Mouse (Mus musculus) heart, embryonic 10.5 days (tissue): ENCODE results near the gene Olfr448. TPM values are rescaled to one million over a fixed set of nuclear protein-coding genes. Genes with fewer than 3 reads are reported as not detected.

Source experiments
- DNase-seq: peaks from one replicate; pipeline ENCODE4 v3.0.0-alpha.2; 2017; ENCODE audit warnings: low spot score
- H3K27ac ChIP-seq: fragments of 300-500 bp; sonication (generic); 2 replicates; pipeline ENCODE4 v1.5.1; 2016; ENCODE audit warnings: mild to moderate bottlenecking
- H3K27me3 ChIP-seq: fragments of 300-500 bp; sonication (generic); 2 replicates; pipeline ENCODE4 v1.6.1; 2016; ENCODE audit warnings: mild to moderate bottlenecking; ENCODE audit not compliant: poor library complexity, insufficient read depth, severe bottlenecking
- H3K36me3 ChIP-seq: fragments of 300-500 bp; sonication (generic); 2 replicates; pipeline ENCODE4 v1.6.1; 2016; ENCODE audit warnings: mild to moderate bottlenecking, moderate library complexity
- H3K4me1 ChIP-seq: fragments of 300-500 bp; sonication (generic); 2 replicates; pipeline ENCODE4 v1.6.1; 2016; ENCODE audit warnings: mild to moderate bottlenecking
- H3K4me3 ChIP-seq: fragments of 300-500 bp; sonication (generic); 2 replicates; pipeline ENCODE4 v1.5.1; 2016; ENCODE audit warnings: mild to moderate bottlenecking, moderate library complexity
- H3K9me3 ChIP-seq: fragments of 300-500 bp; sonication (generic); 2 replicates; pipeline ENCODE4 v1.6.1; 2016; ENCODE audit warnings: mild to moderate bottlenecking, moderate library complexity
- WGBS: fragments of 180-500 bp; shearing (Covaris S2); methylation state at CpG from one replicate; pipeline ENCODE4 v1.1.7; 2016; 5-methylcytosine and 5-hydroxymethylcytosine counted together
- polyA plus RNA-seq: library from polyadenylated mRNA; unstranded; fragments of >200 nt; fragmentation: Nextera tagmentation; extraction: Ambion mirVana; gene quantifications from 2 replicates; pipeline ENCODE4 v1.2.1, GENCODE M21; 2016

Olfr448 gene
- not detected in 2 replicates for polyA plus RNA-seq

DNA sequence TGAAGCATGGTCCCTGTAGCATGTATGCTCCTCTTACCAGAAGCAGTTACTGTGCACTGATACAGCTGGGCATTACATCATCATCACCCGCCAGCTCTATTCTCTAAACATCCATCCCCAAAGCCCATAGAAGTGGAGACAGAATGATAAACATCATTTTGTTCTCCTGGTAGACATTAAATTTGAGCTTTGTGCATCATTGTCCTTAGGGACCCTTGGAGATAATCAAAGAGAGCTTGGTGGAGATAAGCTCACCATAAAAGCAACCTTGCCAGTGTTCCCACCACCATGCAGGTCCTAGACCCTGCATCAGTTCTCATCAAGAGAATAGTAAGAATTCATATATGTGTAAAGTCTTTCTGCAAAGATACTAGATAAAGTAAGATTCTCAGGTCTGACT lies at the start of gene Olfr448:
Gene Olfr448, plus strand, starts transcription at position 301 of the 400 bp plus-strand sequence.
- H3K27ac ChIP-seq, result no peak within 1 kb of the TSS
- 79% methylated on average over 1 of the region's 1 CpGs for WGBS
- no peaks in the 10 kb centered on the region for H3K4me1 ChIP-seq
- no peaks in the 10 kb centered on the region for H3K27me3 ChIP-seq
- H3K4me3 ChIP-seq, result no peak within 1 kb of the TSS
- no peaks in the 10 kb centered on the region for H3K9me3 ChIP-seq
- H3K36me3 ChIP-seq, result no peaks in the 10 kb centered on the region
- DNase-seq, result no peak

- Histone ChIP-seq H3K27me3 (no peaks in the 10 kb centered on the region), H3K9me3 (no peaks in the 10 kb centered on the region), H3K4me3 (no peak overlapping the region), H3K4me1 (no peaks in the 10 kb centered on the region), H3K27ac (no peak overlapping the region), H3K36me3 (no peaks in the 10 kb centered on the region)
- WGBS, result 15% methylated on average over 4 of the region's 4 CpGs
- DNase-seq, result no peak
Observed at GRCm38 (mm10) chr6:42860222-42860819, 29.9 kb upstream of the Olfr448 start.

GRCm38 (mm10) chr6:42869695-42870094 lies 20.5 kb upstream of the Olfr448 start:
- H3K36me3 ChIP-seq, result no peaks in the 10 kb centered on the region
- DNase-seq, result no peak
- no peaks in the 10 kb centered on the region for H3K27me3 ChIP-seq
- no peaks in the 10 kb centered on the region for H3K4me1 ChIP-seq
- no peak overlapping the region for H3K27ac ChIP-seq
- no peak overlapping the region for H3K4me3 ChIP-seq
- H3K9me3 ChIP-seq, result no peaks in the 10 kb centered on the region
- 80% methylated on average over 3 of the region's 3 CpGs for WGBS

- Histone ChIP-seq H3K27me3 (no peaks in the 10 kb centered on the region), H3K9me3 (no peaks in the 10 kb centered on the region), H3K36me3 (no peaks in the 10 kb centered on the region), H3K27ac (no peak overlapping the region), H3K4me3 (no peak overlapping the region), H3K4me1 (no peaks in the 10 kb centered on the region)
- DNase-seq, result no peak
Observed at GRCm38 (mm10) chr6:42876323-42876722, 13.9 kb upstream of the Olfr448 start.

GRCm38 (mm10) chr6:42900345-42900744 lies 10.1 kb downstream of the Olfr448 start:
- DNase-seq, result no peak
- no peaks in the 10 kb centered on the region for H3K4me1 ChIP-seq
- no peaks in the 10 kb centered on the region for H3K27me3 ChIP-seq
- H3K4me3 ChIP-seq, result no peak overlapping the region
- H3K9me3 ChIP-seq, result no peaks in the 10 kb centered on the region
- H3K27ac ChIP-seq, result no peak overlapping the region
- H3K36me3 ChIP-seq, result no peaks in the 10 kb centered on the region
- WGBS, result 8% methylated on average over 1 of the region's 1 CpGs

DNA sequence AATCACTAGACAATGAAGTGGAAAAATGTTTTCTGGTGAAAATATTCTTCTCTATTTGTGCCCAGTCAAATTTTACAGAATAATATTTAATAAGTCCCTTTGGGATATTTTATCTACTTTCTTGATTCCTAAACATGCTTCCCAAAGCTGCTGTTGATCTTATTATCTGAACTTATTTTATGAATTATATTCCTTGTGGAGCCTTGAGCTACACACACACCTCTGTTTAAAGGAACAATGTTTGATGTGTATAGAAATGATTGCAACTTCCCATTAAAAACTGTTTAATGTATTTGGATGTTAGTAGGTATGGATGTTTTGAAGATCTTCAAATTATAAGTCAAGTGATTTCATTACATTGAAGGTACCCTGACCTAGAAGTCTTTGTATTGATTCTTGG lies 18.3 kb downstream of the Olfr448 start, which contains the start of gene Olfr447:
Gene Olfr447, plus strand, starts transcription at position 301 of the 400 bp plus-strand sequence.
- H3K27me3 ChIP-seq, result no peaks in the 10 kb centered on the region
- no peak within 1 kb of the TSS for H3K27ac ChIP-seq
- no peaks in the 10 kb centered on the region for H3K36me3 ChIP-seq
- H3K4me3 ChIP-seq, result no peak within 1 kb of the TSS
- no peaks in the 10 kb centered on the region for H3K4me1 ChIP-seq
- DNase-seq, result no peak
- no peaks in the 10 kb centered on the region for H3K9me3 ChIP-seq

GRCm38 (mm10) chr6:42921077-42921476 lies 30.8 kb downstream of the Olfr448 start, which contains the start of gene Olfr446:
Olfr446 (plus strand) TSS chr6:42921377.
- Histone ChIP-seq H3K36me3 (no peaks in the 10 kb centered on the region), H3K9me3 (no peaks in the 10 kb centered on the region), H3K4me1 (no peaks in the 10 kb centered on the region), H3K27ac (no peak within 1 kb of the TSS), H3K27me3 (no peaks in the 10 kb centered on the region), H3K4me3 (no peak within 1 kb of the TSS)
- no peak for DNase-seq
- 62% methylated on average over 2 of the region's 2 CpGs for WGBS

Other genes with a start within 250 kb of the Olfr448 start
- 3.6 and 3.9 TPM in 2 replicates for gene Tcaf2, start 245.2 kb upstream of the Olfr448 start, polyA plus RNA-seq
- gene Tcaf1, start 180.4 kb upstream of the Olfr448 start, polyA plus RNA-seq, result 56.8 and 62.2 TPM in 2 replicates
- not detected in 2 replicates for gene Olfr453, start 151.1 kb upstream of the Olfr448 start, polyA plus RNA-seq
- gene Olfr38, start 134.0 kb upstream of the Olfr448 start, polyA plus RNA-seq, result not detected in 2 replicates
- not detected in 2 replicates for gene Olfr452, start 105.3 kb upstream of the Olfr448 start, polyA plus RNA-seq
- not detected in 2 replicates for gene Olfr450, start 78.5 kb upstream of the Olfr448 start, polyA plus RNA-seq
- not detected in 2 replicates for gene Olfr449, start 56.1 kb upstream of the Olfr448 start, polyA plus RNA-seq
- not detected in 2 replicates for gene Olfr447, start 18.4 kb downstream of the Olfr448 start, polyA plus RNA-seq
- not detected in 2 replicates for gene Olfr446, start 30.9 kb downstream of the Olfr448 start, polyA plus RNA-seq
- gene Olfr444, start 58.6 kb downstream of the Olfr448 start, polyA plus RNA-seq, result not detected in 2 replicates
- gene Olfr441, start 215.9 kb downstream of the Olfr448 start, polyA plus RNA-seq, result not detected in 2 replicates